Mouse (Mus musculus) forebrain, embryonic 14.5 days (tissue): ENCODE results near the gene Arid2. TPM values are rescaled to one million over a fixed set of nuclear protein-coding genes. Genes with fewer than 3 reads are reported as not detected.
A peak's percentile ranks its signal among the peaks of the same experiment; 100 is the strongest.

Experiments used
- ATAC-seq: fragments of 200-750 bp; cut with Nextera tagmentation; 2 replicates; pipeline ENCODE4 v1.8.0; 2017; ENCODE audit warnings: mild to moderate bottlenecking, moderate library complexity
- DNase-seq: peaks from one replicate; pipeline ENCODE4 v3.0.0-alpha.2; 2015; ENCODE audit warnings: low spot score
- H3K27ac ChIP-seq: fragments of 300-500 bp; sonication (generic); 2 replicates; pipeline ENCODE4 v1.5.1; 2014; ENCODE audit warnings: low read depth, mild to moderate bottlenecking, control low read depth, low read length, moderate library complexity
- H3K27me3 ChIP-seq: fragments of 300-500 bp; sonication (generic); replicated peaks from 2 replicates; pipeline ENCODE4 v1.6.1; 2014; ENCODE audit warnings: low read length, control low read depth, mixed read lengths; ENCODE audit not compliant: control insufficient read depth, insufficient read depth
- H3K36me3 ChIP-seq: fragments of 300-500 bp; sonication (generic); 2 replicates; pipeline ENCODE4 v1.6.1; 2014; ENCODE audit warnings: low read length, control low read depth; ENCODE audit not compliant: control insufficient read depth, insufficient read depth
- H3K4me1 ChIP-seq: fragments of 300-500 bp; sonication (generic); 2 replicates; pipeline ENCODE4 v1.6.1; 2014; ENCODE audit warnings: antibody characterized with exemption, low read length, control low read depth; ENCODE audit not compliant: control insufficient read depth, insufficient read depth
- H3K4me2 ChIP-seq: fragments of 300-500 bp; sonication (generic); 2 replicates; pipeline ENCODE4 v1.6.1; 2014; ENCODE audit warnings: mild to moderate bottlenecking, control low read depth, low read length
- H3K4me3 ChIP-seq: fragments of 300-500 bp; sonication (generic); 2 replicates; pipeline ENCODE4 v1.5.1; 2014; ENCODE audit warnings: low read depth, low read length, control low read depth
- H3K9ac ChIP-seq: fragments of 300-500 bp; sonication (generic); 2 replicates; pipeline ENCODE4 v1.6.1; 2014; ENCODE audit warnings: mild to moderate bottlenecking, low read length, control low read depth, moderate library complexity
- H3K9me3 ChIP-seq: fragments of 300-500 bp; sonication (generic); replicated peaks from 2 replicates; pipeline ENCODE4 v1.6.1; 2016; ENCODE audit warnings: low read length, control low read depth, mixed read lengths; ENCODE audit not compliant: control insufficient read depth
- WGBS: fragments of 180-500 bp; shearing (Covaris S2); extraction: QIAGEN DNeasy Blood & Tissue Kit; methylation state at CpG from one replicate; pipeline ENCODE4 v1.1.7; 2014; 5-methylcytosine and 5-hydroxymethylcytosine counted together
- polyA plus RNA-seq: library from polyadenylated mRNA; unstranded; fragments of >200 nt; fragmentation: Nextera tagmentation; extraction: Ambion mirVana; gene quantifications from 2 replicates; pipeline ENCODE4 v1.2.1, GENCODE M21; 2014

The Arid2 gene
- polyA plus RNA-seq, 1 experiment from 2014 or later: 24.4 TPM

DNA sequence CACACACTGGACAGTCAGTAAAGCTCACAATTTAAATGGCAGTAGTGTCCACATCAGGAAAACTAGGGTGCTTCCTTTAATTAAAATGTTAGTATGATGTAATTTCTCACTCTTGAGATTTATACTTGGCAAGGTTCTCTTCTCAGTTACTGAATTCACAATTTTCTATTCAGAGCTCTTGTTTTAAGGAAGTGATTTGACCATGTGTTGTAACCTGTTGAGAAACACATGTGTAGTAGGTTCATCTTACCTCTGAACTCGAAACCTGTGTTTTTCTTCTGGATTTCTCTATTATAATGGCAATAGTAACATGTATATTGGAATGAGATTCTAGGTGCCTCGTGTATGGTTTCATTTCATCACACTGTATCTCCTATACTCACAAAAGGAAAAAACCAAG lies 88.9 kb downstream of the Arid2 start:
- Histone ChIP-seq H3K4me3 (no peak overlapping the region), H3K36me3 (peaks cover 55% of the 10 kb centered on the region), H3K4me2 (no peak overlapping the region), H3K27me3 (no peaks in the 10 kb centered on the region), H3K4me1 (no peaks in the 10 kb centered on the region), H3K27ac (no peak overlapping the region), H3K9me3 (no peaks in the 10 kb centered on the region), H3K9ac (no peak overlapping the region)
- ATAC-seq (no peak), DNase-seq (no peak)
- 94% methylated on average over 2 of the region's 2 CpGs for WGBS

DNA sequence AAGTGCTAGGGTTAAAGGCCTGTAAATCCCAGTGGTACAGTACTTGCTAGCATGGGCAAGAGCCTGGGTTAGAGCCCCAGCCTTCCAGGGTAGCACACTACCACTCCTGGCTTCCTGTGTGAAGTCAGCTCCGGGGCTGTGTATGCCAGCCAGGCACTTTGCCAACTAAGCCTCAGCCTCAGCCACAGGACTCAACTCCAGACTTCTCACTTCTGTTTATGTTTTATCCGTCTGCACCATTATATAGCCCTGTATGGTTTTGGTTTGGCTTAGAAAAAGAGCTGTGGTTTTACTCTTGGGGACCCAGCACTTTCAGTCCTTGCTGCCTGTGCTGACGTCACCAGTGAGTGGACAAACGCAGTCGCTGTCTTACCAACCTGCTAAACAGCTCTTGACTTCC lies 89.9 kb downstream of the Arid2 start:
- H3K9me3 ChIP-seq: no peaks in the 10 kb centered on the region
- H3K9ac ChIP-seq: no peak overlapping the region
- H3K36me3 ChIP-seq: peaks cover 48% of the 10 kb centered on the region
- H3K4me1 ChIP-seq: no peaks in the 10 kb centered on the region
- no peak overlapping the region for H3K4me3 ChIP-seq
- H3K27ac ChIP-seq: no peak overlapping the region
- no peaks in the 10 kb centered on the region for H3K27me3 ChIP-seq
- ATAC-seq (no peak), DNase-seq (peak; percentile 41)
- 74% methylated on average over 5 of the region's 5 CpGs for WGBS
- H3K4me2 ChIP-seq: no peak overlapping the region

DNA sequence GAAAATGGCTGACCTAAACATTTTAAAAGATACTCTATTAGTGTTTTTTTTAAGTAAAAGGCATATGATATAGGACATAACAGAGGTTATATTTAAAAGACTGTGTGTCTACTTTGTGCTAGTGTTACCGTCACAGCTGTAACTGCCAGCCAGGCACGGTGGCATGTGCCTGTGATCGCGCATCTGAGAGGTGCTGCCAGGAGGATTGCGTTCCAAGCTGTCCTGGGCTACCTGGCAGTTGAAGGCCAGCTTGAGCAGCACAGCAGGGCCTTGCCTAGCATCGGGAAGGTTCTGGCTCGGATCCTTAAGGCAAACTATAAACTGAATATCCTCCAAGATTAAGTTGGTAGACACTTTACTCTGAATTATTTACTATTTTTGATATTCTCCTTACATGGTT lies 90.4 kb downstream of the Arid2 start:
- WGBS: 81% methylated on average over 7 of the region's 7 CpGs
- no peak overlapping the region for H3K27ac ChIP-seq
- H3K4me1 ChIP-seq: no peaks in the 10 kb centered on the region
- no peaks in the 10 kb centered on the region for H3K27me3 ChIP-seq
- H3K9ac ChIP-seq: no peak overlapping the region
- no peaks in the 10 kb centered on the region for H3K9me3 ChIP-seq
- no peak for ATAC-seq
- H3K4me3 ChIP-seq: no peak overlapping the region
- no peak for DNase-seq
- H3K4me2 ChIP-seq: no peak overlapping the region
- peaks cover 47% of the 10 kb centered on the region for H3K36me3 ChIP-seq

DNA sequence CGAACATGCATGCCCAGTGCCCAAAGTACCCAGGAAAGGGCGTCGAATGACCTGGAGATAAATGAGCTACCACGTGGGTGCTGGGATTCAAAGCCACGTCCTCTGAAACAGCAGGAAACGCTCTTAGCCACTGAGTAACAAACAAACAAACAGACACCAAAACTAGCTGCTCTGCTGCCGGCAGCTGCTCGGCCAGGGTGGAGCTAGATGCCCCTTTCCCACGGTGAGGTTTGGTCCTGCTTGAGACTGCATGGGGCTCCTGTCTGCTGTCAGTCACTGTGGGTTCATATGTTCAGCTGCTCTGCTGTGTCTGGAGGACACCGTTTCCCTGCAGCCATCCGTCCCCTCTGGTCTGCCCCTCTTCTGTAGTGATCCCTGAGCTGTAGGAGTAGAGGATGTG lies 94.9 kb downstream of the Arid2 start:
- Histone ChIP-seq H3K27me3 (no peaks in the 10 kb centered on the region), H3K4me2 (no peak overlapping the region), H3K4me1 (no peaks in the 10 kb centered on the region), H3K9me3 (no peaks in the 10 kb centered on the region), H3K4me3 (no peak overlapping the region), H3K27ac (no peak overlapping the region), H3K36me3 (peaks cover 51% of the 10 kb centered on the region), H3K9ac (no peak overlapping the region)
- ATAC-seq (no peak), DNase-seq (no peak)
- WGBS: 94% methylated on average over 11 of the region's 11 CpGs

DNA sequence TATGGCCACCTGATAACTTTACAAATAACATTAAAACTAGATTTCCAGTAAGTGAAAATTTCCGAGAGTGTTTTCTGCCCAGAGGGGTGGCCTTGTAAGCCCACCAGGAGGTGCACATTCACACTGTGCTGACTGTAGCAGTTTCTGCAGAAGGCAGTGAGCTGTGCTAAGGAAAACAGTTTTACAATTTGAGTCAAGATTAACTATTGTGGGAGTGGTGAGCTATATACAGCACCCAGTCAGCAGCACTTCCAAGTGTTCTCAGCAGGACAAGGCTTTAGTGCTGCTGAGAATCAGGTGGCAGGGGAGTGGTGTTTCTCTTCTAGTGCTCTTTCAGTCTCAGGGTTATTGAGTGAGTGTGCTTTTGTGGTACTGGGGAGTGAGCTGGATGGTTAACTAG lies 101.2 kb downstream of the Arid2 start:
- WGBS: 81% methylated on average over 1 of the region's 1 CpGs
- H3K27me3 ChIP-seq: no peaks in the 10 kb centered on the region
- no peak for ATAC-seq

DNA sequence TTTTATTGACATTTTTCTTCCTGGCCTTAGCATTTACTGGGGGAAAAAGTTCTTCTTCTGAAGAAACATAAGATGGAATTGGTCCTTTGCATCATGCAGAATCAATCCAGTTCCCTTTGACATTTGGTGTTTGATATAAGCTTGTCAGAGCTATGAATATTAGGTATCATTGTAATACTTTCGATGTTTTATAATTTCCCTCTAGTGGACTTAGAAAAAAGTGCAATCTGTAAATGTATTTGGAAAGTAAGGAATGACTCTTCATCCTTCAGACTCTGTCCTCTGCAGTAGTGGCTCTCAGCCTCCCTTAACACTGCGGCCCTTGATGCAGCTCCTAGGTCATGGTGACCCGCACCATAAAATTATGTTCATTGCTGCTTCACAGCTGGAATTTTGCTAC lies 105.6 kb downstream of the Arid2 start:
- no peak overlapping the region for H3K27ac ChIP-seq
- H3K4me3 ChIP-seq: no peak overlapping the region
- no peaks in the 10 kb centered on the region for H3K9me3 ChIP-seq
- no peak overlapping the region for H3K4me2 ChIP-seq
- no peaks in the 10 kb centered on the region for H3K4me1 ChIP-seq
- ATAC-seq (no peak), DNase-seq (peak; percentile 27)
- 98% methylated on average over 3 of the region's 3 CpGs for WGBS
- H3K9ac ChIP-seq: no peak overlapping the region
- peaks cover 68% of the 10 kb centered on the region for H3K36me3 ChIP-seq
- no peaks in the 10 kb centered on the region for H3K27me3 ChIP-seq

More for the DNA sequence above, 101.2 kb downstream of the Arid2 start:
- H3K36me3 ChIP-seq: peaks cover 50% of the 10 kb centered on the region
- no peak overlapping the region for H3K4me3 ChIP-seq
- DNase-seq: no peak
- no peaks in the 10 kb centered on the region for H3K9me3 ChIP-seq
- no peak overlapping the region for H3K9ac ChIP-seq
- H3K4me2 ChIP-seq: no peak overlapping the region
- no peak overlapping the region for H3K27ac ChIP-seq
- no peaks in the 10 kb centered on the region for H3K4me1 ChIP-seq

DNA sequence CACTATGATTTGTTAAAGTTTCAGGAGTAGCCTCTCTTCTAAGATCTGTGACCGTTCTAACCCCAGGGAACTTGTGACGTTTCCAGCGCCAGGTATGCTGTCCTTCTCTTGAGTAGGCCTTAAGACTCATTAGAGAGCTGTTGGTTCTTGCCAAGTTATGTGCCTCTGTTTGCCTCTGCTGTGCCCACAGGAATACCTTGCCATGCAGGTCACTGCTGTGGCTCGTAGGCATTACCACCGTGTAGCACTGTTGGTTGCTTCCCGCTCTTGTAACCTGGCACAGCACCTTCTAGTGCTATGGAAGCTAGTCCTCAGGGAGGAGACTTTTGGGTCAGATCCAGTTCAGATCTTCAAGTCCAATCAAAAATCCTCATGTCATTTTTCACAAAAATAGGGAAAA lies 107.8 kb downstream of the Arid2 start:
- no peaks in the 10 kb centered on the region for H3K27me3 ChIP-seq
- H3K9ac ChIP-seq: no peak overlapping the region
- no peak for DNase-seq
- no peak overlapping the region for H3K4me2 ChIP-seq
- no peak for ATAC-seq
- H3K27ac ChIP-seq: no peak overlapping the region
- H3K4me3 ChIP-seq: no peak overlapping the region
- 95% methylated on average over 6 of the region's 6 CpGs for WGBS
- H3K4me1 ChIP-seq: no peaks in the 10 kb centered on the region
- H3K36me3 ChIP-seq: peaks cover 75% of the 10 kb centered on the region
- no peaks in the 10 kb centered on the region for H3K9me3 ChIP-seq

DNA sequence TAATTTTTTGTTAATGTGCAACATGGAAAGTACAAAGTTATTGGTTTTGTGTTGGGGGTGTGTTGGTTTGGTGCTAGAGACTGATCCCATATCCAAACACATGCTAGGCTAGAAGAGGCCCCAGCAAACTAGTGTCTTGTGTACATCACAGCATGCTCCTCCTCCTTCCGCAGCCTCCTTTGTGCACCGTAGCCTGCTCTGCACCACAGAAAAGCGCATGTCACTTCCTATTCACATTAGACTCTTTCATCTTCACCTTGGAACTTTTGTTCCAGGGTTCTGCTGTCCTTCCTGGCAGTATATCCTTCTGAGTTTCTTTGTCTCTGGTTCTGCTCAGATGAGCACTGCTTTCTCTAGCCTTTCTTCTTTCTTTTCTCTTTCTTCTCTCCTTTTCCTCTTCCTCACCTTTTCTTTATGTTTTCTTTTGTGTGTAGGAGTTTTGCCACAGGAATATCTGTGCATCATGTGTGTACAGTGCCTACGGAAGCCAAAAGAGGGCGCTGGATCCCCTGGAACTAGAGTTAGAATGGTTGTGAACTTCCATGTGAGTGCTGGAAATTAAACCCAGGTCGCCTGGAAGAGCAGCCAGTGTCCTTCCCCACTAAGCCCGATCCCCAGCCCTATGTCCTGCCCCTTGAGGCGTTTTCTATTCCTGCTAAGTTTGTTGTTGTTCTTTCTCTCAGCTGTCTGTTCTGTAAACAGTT lies 109.5 kb downstream of the Arid2 start:
- Histone ChIP-seq H3K27me3 (no peaks in the 10 kb centered on the region), H3K9ac (no peak overlapping the region), H3K36me3 (peaks cover 66% of the 10 kb centered on the region), H3K9me3 (no peaks in the 10 kb centered on the region), H3K4me1 (no peaks in the 10 kb centered on the region; the same call in 1 of the 2 replicates), H3K4me3 (no peak overlapping the region), H3K27ac (no peak overlapping the region), H3K4me2 (no peak overlapping the region)
- no peak for DNase-seq
- 85% methylated on average over 8 of the region's 8 CpGs for WGBS
- no peak for ATAC-seq

DNA sequence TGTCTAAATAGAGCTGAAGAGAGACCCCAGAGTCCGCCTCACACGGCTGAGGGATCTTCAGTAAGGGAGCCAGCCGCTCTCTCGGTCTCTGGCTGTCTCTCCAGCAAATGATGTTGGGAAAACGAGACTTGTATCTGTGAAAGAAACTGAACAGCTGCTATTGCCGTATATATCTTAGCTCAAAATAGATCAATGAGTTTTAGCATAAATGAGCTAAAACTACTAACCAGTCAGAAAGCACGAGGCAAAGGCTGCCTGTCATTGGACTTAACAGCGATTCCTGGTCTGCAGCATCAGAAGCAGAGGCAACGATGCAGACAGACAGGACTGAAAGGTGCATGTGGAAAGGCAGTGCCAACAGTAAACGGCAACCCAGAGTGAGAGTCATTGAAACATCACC lies 111.0 kb downstream of the Arid2 start:
- Histone ChIP-seq H3K4me2 (no peak overlapping the region), H3K4me1 (no peaks in the 10 kb centered on the region; the same call in 1 of the 2 replicates), H3K9me3 (no peaks in the 10 kb centered on the region), H3K9ac (no peak overlapping the region), H3K27ac (no peak overlapping the region), H3K36me3 (peaks cover 69% of the 10 kb centered on the region), H3K4me3 (no peak overlapping the region), H3K27me3 (no peaks in the 10 kb centered on the region)
- no peak for ATAC-seq
- DNase-seq: no peak
- 88% methylated on average over 10 of the region's 10 CpGs for WGBS
